7 mouse cellular contexts compared by ENCODE assay signal in genomic region chr14:34675347-34675865, GRCm38 (mm10). TPM values are rescaled to one million over a fixed set of nuclear protein-coding genes. Genes with fewer than 3 reads are reported as not detected.
DNase-seq lines count a peak whose midpoint lies in the region; ATAC-seq and TF ChIP-seq lines count a peak whose summit lies in the region.

No protein-coding gene starts in this region.

- no peak overlapping the region for H3K9ac ChIP-seq in limb, embryonic 14.5 days (ENCODE audit: low read depth, low read length, severe bottlenecking)
- H3K9ac ChIP-seq in stomach, embryonic 16.5 days (ENCODE audit: low read length): no peak overlapping the region

- ATAC-seq in megakaryocyte, adult 5-6 weeks (ENCODE audit: poor library complexity, severe bottlenecking): no peak
- no peak for ATAC-seq in limb, embryonic 14.5 days (ENCODE audit: low FRiP score, low read depth)
- no peak for ATAC-seq in stomach, embryonic 16.5 days (ENCODE audit: insufficient read depth, low FRiP score)

- WGBS in forebrain, embryonic 10.5 days: 87% methylated on average over 5 of the region's 5 CpGs
- 55% methylated on average over 5 of the region's 5 CpGs for WGBS in limb, embryonic 14.5 days
- 44% methylated on average over 5 of the region's 5 CpGs for WGBS in stomach, embryonic 16.5 days

- no peak for DNase-seq in forebrain, embryonic 10.5 days (ENCODE audit: extremely low spot score, low spot score)
- no peak for DNase-seq in limb, embryonic 14.5 days (ENCODE audit: low spot score)
- no peak for DNase-seq in left cerebral cortex, postnatal 36 days (ENCODE audit: low spot score in 2 of 2)
- DNase-seq in kidney, postnatal 25 days: no peak

- no peak for TF ChIP-seq POLR2A in limb, embryonic 14.5 days (IDR thresholded peaks at IDR 0.05; ENCODE audit: borderline replicate concordance, extremely low read depth, insufficient read depth, insufficient read length)

- intact Hi-C loops in left cerebral cortex, postnatal 36 days (cut with DNase I): no loop called here

- H3K4me1 ChIP-seq in megakaryocyte, embryonic 14.5 days: peaks cover 37% of the 10 kb centered on the region
- H3K4me1 ChIP-seq in forebrain, embryonic 10.5 days: peaks cover 27% of the 10 kb centered on the region
- peaks cover 6% of the 10 kb centered on the region; the same call in 1 of the 2 replicates for H3K4me1 ChIP-seq in limb, embryonic 14.5 days (ENCODE audit: control insufficient read depth, insufficient read depth, low read length)
- peaks cover 8% of the 10 kb centered on the region; the same call in 1 of the 2 replicates for H3K4me1 ChIP-seq in stomach, embryonic 16.5 days (ENCODE audit: control insufficient read depth, insufficient read depth, low read length)

- peak overlapping the region; percentile 100 for H3K4me3 ChIP-seq in megakaryocyte, embryonic 14.5 days (replicated peaks)
- H3K4me3 ChIP-seq in forebrain, embryonic 10.5 days: peak overlapping the region; percentile 98
- peak overlapping the region; percentile 8; the same call in 1 of the 2 replicates for H3K4me3 ChIP-seq in limb, embryonic 14.5 days (replicated peaks; ENCODE audit: low read length)
- peak overlapping the region; percentile 25 for H3K4me3 ChIP-seq in stomach, embryonic 16.5 days (replicated peaks; ENCODE audit: low read length)

- peak overlapping the region; percentile 60 for H3K4me2 ChIP-seq in limb, embryonic 14.5 days (replicated peaks; ENCODE audit: low read depth, low read length, severe bottlenecking)
- H3K4me2 ChIP-seq in stomach, embryonic 16.5 days (ENCODE audit: low read depth, low read length): peak overlapping the region; percentile 44

- H3K9me3 ChIP-seq in megakaryocyte, embryonic 14.5 days: no peaks in the 10 kb centered on the region
- no peaks in the 10 kb centered on the region for H3K9me3 ChIP-seq in forebrain, embryonic 10.5 days
- H3K9me3 ChIP-seq in limb, embryonic 14.5 days (ENCODE audit: control insufficient read depth, low read length): no peaks in the 10 kb centered on the region
- H3K9me3 ChIP-seq in stomach, embryonic 16.5 days (replicated peaks; ENCODE audit: control insufficient read depth, low read length): no peaks in the 10 kb centered on the region

- H3K36me3 ChIP-seq in megakaryocyte, embryonic 14.5 days (replicated peaks; ENCODE audit: low read length): peaks cover 41% of the 10 kb centered on the region
- H3K36me3 ChIP-seq in forebrain, embryonic 10.5 days (replicated peaks): peaks cover 32% of the 10 kb centered on the region
- peaks cover 15% of the 10 kb centered on the region for H3K36me3 ChIP-seq in limb, embryonic 14.5 days (ENCODE audit: control insufficient read depth, insufficient read depth, low read length)
- no peaks in the 10 kb centered on the region for H3K36me3 ChIP-seq in stomach, embryonic 16.5 days (ENCODE audit: control insufficient read depth, insufficient read depth, low read length)

- no peak overlapping the region for H3K27ac ChIP-seq in forebrain, embryonic 10.5 days
- H3K27ac ChIP-seq in limb, embryonic 14.5 days (replicated peaks; ENCODE audit: low read depth, low read length): no peak overlapping the region
- H3K27ac ChIP-seq in stomach, embryonic 16.5 days (ENCODE audit: low read length): no peak overlapping the region

- no peaks in the 10 kb centered on the region for H3K27me3 ChIP-seq in megakaryocyte, embryonic 14.5 days (replicated peaks)
- no peaks in the 10 kb centered on the region for H3K27me3 ChIP-seq in forebrain, embryonic 10.5 days (ENCODE audit: poor library complexity, severe bottlenecking)
- no peaks in the 10 kb centered on the region for H3K27me3 ChIP-seq in limb, embryonic 14.5 days (ENCODE audit: control insufficient read depth, insufficient read depth, low read length)
- H3K27me3 ChIP-seq in stomach, embryonic 16.5 days (ENCODE audit: control insufficient read depth, insufficient read depth, low read length): no peaks in the 10 kb centered on the region

RNA-seq across cellular contexts. Expression of gene Wapl, which starts 1.7 kb away (rescaled TPM):
- 2.2 and 3.7 TPM in 2 replicates for polyA plus RNA-seq in megakaryocyte, embryonic 14.5 days (2012; ENCODE audit: insufficient read depth, low replicate concordance)
- 71.0 and 71.7 TPM in 2 replicates for total RNA-seq in megakaryocyte, adult 5-6 weeks (2015)
- 94.2 and 101 TPM in 2 replicates for total RNA-seq in megakaryocyte, adult 5-6 weeks (2017)
- polyA plus RNA-seq in forebrain, embryonic 10.5 days (2016; fragmentation: Nextera tagmentation; extraction: Ambion mirVana): 25.7 and 26.3 TPM in 2 replicates
- 16.5 and 23.5 TPM in 2 replicates for polyA plus RNA-seq in limb, embryonic 14.5 days (2012; rRNA removed)
- polyA plus RNA-seq in limb, embryonic 14.5 days (2014; fragmentation: Nextera tagmentation; extraction: Ambion mirVana): 28.4 and 28.8 TPM in 2 replicates
- 17.4 and 22.5 TPM in 2 replicates for polyA plus RNA-seq in stomach, embryonic 16.5 days (2015; fragmentation: Nextera tagmentation; extraction: Ambion mirVana)
- 10 to 100 TPM; 41.7 to 44.5 TPM for total RNA-seq in left cerebral cortex, postnatal 36 days (2021)

Comparison
In these comparisons a context has a peak if more than half of its experiments do, and no peak if none do; other contexts are left out.
1. H3K4me3 ChIP-seq: peak in every context shown above with its lines; median percentile 100 in megakaryocyte, embryonic 14.5 days; 98 in forebrain, embryonic 10.5 days; 25 in stomach, embryonic 16.5 days; 8 in limb, embryonic 14.5 days.